Mouse (Mus musculus): ENCODE data around the gene Gm45785. TPM values are rescaled to one million over a fixed set of nuclear protein-coding genes. Genes with fewer than 3 reads are reported as not detected.

Gene Gm45785
- polyA plus RNA-seq, 1 experiment: not detected

DNA sequence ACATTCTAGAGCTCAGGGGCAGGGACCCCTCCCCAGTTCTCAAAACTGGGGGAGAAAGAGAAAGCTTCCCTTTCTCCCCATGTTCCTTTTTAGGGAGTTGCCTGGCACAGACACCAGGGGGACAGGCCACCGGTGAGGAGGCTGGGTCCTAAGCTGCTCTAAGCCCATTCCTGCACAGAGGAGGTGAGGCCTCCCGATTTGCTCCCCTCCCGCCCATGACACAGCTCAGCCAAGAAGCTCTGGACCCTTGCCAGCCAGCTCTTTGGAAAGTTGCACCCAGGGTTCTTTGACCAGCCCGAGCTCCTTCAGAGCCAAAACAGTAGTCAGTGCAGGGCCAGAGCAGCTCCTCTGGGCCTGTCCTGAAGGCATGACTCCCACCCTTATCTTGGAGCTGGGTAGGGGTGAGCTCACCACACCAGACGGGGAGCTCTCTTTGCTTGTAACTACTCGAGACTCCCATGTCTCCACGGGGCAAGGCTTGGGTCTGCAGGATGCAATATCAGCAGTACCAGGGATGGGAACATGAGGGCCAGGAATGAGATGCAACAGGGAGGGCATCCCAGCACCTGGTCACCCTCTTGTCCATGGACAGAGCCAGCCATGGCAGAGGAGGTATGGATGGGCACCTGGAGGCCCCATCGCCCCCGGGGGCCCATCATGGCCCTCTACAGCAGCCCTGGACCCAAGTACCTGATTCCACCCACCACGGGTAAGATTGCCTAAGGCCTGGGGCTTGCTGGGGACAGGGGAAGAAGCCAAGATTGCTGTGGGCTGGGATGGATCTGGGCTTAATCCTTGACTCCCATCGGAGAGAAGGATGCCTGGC is 8.2 kb downstream of the Gm45785 start, which contains the start of gene Odf3:
TSS of gene Odf3 (plus strand) at position 51 of the 826 bp plus-strand sequence.
- 56% methylated on average over 11 of the region's 11 CpGs for WGBS
- TF ChIP-seq POLR2A (IDR thresholded peaks at IDR 0.05; ENCODE audit: borderline replicate concordance, extremely low read depth, low read depth, low read length): no peak
- TF ChIP-seq CTCF (IDR thresholded peaks at IDR 0.05; ENCODE audit: insufficient read depth, low read length): no peak
- DNase-seq: no peak
- H3K4me1 ChIP-seq (ENCODE audit: control insufficient read depth, insufficient read depth, low read length): no peaks in the 10 kb centered on the region; the same call in 1 of the 2 replicates
- H3K4me3 ChIP-seq (replicated peaks; ENCODE audit: extremely low read depth, low read depth, low read length): no peak within 1 kb of the TSS

DNA sequence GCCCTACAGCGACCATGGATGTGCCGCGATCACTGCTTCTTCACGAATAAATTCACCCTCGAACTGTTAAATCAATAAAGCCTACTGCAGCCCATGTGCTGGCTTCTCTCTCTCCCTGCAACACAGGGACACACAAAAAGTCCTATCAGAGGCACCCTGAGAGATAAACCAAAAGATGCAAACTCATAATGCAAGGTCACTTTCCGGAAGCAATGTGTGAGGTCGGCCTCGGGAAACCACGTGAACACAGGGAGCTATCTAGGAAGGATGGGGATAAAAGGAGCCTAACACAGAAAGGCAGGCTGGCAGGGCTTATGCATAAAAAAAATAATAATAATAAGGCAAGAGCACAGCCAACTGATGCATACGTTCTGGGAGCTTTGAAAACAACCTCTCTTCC is 9.5 kb downstream of the Gm45785 start:
- H3K4me1 ChIP-seq (ENCODE audit: control insufficient read depth, insufficient read depth, low read length): no peaks in the 10 kb centered on the region; the same call in 1 of the 2 replicates
- no peak for TF ChIP-seq POLR2A (IDR thresholded peaks at IDR 0.05; ENCODE audit: borderline replicate concordance, extremely low read depth, low read depth, low read length)
- no peak for TF ChIP-seq CTCF (IDR thresholded peaks at IDR 0.05; ENCODE audit: insufficient read depth, low read length)
- DNase-seq: no peak
- H3K4me3 ChIP-seq (replicated peaks; ENCODE audit: extremely low read depth, low read depth, low read length): no peak overlapping the region
- WGBS: 78% methylated on average over 10 of the region's 10 CpGs

DNA sequence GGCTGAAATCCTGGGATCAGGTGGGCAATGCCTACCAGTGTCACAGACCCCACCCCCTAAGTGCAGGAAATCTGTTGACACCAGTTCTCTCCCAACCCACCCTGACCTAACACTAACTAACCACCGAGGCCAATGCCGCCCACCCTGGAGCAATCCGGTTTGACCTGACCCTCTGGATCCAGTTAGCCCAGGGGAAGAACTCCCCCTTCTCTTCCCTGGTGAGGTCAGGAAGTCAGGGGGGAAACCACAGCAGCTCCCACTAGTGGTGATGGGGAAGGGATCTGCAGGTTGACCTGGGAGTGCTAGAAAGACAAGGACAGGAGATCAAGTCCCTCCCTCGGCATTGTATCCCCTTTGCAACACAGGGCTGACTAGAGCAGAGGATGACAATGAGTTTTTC is 10.4 kb downstream of the Gm45785 start:
- peaks cover 3% of the 10 kb centered on the region; the same call in 1 of the 2 replicates for H3K4me1 ChIP-seq (ENCODE audit: control insufficient read depth, insufficient read depth, low read length)
- WGBS: 60% methylated on average over 4 of the region's 4 CpGs
- H3K4me3 ChIP-seq (replicated peaks; ENCODE audit: extremely low read depth, low read depth, low read length): no peak overlapping the region
- DNase-seq: no peak
- TF ChIP-seq CTCF (IDR thresholded peaks at IDR 0.05; ENCODE audit: insufficient read depth, low read length) (no peak), POLR2A (IDR thresholded peaks at IDR 0.05; ENCODE audit: borderline replicate concordance, extremely low read depth, low read depth, low read length) (no peak)

DNA sequence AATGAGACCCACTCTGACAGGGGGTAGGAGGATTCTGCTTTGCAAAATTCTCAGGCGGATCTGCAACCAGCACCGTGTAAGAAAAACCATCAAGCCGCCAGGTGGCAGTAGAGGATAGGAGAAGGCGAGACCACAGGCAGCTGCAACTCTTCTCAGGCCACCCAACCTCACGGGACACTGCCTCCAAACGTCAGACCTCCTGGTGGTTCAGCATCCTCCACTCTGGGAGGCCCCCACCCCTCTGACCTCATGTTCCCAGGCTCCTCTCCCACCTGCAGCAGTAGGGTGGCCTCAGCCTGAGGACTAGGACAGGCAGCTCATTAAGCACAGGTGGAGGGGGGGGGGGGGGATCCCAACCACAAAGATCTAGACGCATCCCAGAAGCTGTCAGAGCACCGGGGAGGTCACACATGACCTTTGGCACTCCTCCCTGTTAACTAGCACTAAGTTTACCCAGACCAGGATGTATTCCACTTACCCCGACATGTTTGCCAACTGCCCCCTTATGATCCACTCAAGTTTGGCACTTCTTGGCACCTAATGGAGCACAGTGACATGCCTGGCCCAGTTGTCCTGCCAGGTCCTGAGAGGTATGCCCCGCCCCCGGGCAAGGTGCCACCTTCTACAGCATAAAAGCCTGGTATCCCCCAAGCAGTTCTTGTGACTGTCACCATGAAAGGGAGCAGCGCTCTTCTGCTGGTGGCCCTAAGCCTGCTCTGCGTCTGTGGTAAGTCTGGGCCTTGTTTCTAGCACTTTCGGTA is 11.0 kb downstream of the Gm45785 start, which contains the start of gene Scgb1c1:
TSS of gene Scgb1c1 (plus strand) at position 643 of the 761 bp plus-strand sequence.
- no peak within 1 kb of the TSS for H3K4me3 ChIP-seq (replicated peaks; ENCODE audit: extremely low read depth, low read depth, low read length)
- DNase-seq: peak; percentile 92
- peaks cover 3% of the 10 kb centered on the region; the same call in 1 of the 2 replicates for H3K4me1 ChIP-seq (ENCODE audit: control insufficient read depth, insufficient read depth, low read length)
- WGBS: 19% methylated on average over 14 of the region's 14 CpGs
- peak; percentile 93 for TF ChIP-seq CTCF (IDR thresholded peaks at IDR 0.05; ENCODE audit: insufficient read depth, low read length)
- TF ChIP-seq POLR2A (IDR thresholded peaks at IDR 0.05; ENCODE audit: borderline replicate concordance, extremely low read depth, low read depth, low read length): no peak

DNA sequence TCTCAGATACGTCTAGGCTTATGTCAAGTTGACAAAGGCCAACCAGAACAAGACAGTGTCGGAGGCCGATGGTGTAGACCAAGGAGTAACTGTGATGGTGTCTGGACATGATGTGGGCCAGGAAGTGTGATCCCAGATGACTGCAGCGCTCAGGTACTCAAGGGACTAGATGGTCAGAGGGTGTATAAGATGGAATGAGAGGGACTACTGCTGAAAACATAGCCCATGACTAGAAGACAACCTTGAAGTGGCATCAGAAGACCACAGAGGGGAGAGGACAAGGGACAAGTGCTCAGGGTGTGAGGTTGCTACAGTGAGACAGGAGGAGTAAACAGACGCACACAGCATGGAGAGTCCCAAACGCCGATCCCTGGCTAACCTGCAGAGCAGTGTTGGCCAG is 12.3 kb downstream of the Gm45785 start:
- DNase-seq: no peak
- TF ChIP-seq CTCF (IDR thresholded peaks at IDR 0.05; ENCODE audit: insufficient read depth, low read length): no peak
- no peak for TF ChIP-seq POLR2A (IDR thresholded peaks at IDR 0.05; ENCODE audit: borderline replicate concordance, extremely low read depth, low read depth, low read length)
- H3K4me1 ChIP-seq (ENCODE audit: control insufficient read depth, insufficient read depth, low read length): peaks cover 3% of the 10 kb centered on the region; the same call in 1 of the 2 replicates
- 67% methylated on average over 7 of the region's 7 CpGs for WGBS
- no peak overlapping the region for H3K4me3 ChIP-seq (replicated peaks; ENCODE audit: extremely low read depth, low read depth, low read length)

DNA sequence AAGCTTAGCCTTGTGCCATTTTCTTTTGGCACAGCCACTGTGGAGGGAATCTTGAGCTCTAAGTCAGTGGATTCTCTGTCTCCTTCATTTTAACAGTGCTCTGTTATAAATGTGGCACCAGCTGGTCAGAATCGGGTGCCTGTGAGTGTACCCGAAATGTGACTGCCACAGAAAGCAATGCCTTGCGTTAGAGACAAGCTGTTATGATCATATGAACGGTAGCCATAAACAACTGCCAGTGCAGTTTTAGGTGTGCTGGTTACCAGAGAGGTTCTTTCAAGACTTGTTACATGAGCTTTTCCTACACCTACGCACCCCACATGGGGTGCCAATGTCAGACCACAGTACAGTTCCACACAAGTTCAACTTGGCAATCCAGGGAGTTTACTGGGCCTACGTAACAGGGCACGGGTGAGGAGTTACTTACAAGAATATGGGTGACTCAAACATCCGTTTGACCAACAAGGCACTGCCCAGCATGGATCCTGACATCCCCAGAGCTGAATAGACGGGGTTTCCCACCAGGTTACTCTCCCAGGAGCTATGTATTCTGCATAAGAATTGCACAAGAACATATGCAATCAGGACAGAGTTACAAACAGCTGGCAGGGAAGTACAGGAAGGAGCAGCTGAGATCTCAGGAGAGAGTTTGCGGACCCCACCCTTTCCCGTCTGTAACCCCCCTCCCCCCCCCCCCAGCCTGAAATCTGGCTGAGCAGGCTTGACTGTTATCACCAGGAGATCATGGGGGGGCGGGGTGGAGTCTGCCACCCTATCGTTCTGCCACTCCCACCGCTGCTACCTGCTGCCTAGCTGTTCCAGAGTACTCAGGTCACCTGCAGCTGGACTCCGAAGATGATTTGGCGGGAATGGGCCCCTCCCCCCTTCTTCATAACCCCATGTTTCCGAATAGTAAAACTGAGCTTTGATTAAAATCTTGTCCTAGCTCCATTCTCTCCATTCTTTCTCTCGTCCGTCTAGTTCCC is 15.1 kb downstream of the Gm45785 start:
- Histone ChIP-seq H3K4me1 (ENCODE audit: control insufficient read depth, insufficient read depth, low read length) (peaks cover 3% of the 10 kb centered on the region; the same call in 1 of the 2 replicates), H3K4me3 (replicated peaks; ENCODE audit: extremely low read depth, low read depth, low read length) (no peak overlapping the region)
- 29% methylated on average over 19 of the region's 19 CpGs for WGBS
- TF ChIP-seq POLR2A (IDR thresholded peaks at IDR 0.05; ENCODE audit: borderline replicate concordance, extremely low read depth, low read depth, low read length): no peak
- no peak for TF ChIP-seq CTCF (IDR thresholded peaks at IDR 0.05; ENCODE audit: insufficient read depth, low read length)
- no peak for DNase-seq

DNA sequence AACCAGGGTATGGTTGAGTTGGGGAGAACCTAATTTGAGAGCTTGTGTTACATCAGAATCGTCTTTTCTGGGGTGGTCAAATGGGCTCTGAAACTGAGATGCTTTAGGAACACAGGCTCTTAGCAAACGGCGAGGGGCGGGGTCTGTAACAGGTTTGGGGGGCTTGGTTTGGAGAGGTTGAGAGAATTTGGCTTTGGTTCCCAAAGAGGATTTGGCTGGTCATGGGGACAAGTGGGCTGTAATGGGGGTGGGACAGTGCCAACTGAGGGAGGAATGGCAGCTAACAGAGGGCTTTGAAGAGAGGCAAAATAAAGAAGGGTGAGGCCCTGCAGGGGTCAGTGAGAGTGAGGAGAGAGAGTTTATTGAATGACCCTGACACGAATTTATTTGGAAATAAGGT is 16.6 kb downstream of the Gm45785 start:
- 59% methylated on average over 5 of the region's 5 CpGs for WGBS
- 0 out of 2 replicates have a peak, but pooled peaks cover 3% of the 10 kb centered on the region for H3K4me1 ChIP-seq (ENCODE audit: control insufficient read depth, insufficient read depth, low read length)
- DNase-seq: no peak
- H3K4me3 ChIP-seq (replicated peaks; ENCODE audit: extremely low read depth, low read depth, low read length): no peak overlapping the region
- TF ChIP-seq CTCF (IDR thresholded peaks at IDR 0.05; ENCODE audit: insufficient read depth, low read length) (no peak), POLR2A (IDR thresholded peaks at IDR 0.05; ENCODE audit: borderline replicate concordance, extremely low read depth, low read depth, low read length) (no peak)

DNA sequence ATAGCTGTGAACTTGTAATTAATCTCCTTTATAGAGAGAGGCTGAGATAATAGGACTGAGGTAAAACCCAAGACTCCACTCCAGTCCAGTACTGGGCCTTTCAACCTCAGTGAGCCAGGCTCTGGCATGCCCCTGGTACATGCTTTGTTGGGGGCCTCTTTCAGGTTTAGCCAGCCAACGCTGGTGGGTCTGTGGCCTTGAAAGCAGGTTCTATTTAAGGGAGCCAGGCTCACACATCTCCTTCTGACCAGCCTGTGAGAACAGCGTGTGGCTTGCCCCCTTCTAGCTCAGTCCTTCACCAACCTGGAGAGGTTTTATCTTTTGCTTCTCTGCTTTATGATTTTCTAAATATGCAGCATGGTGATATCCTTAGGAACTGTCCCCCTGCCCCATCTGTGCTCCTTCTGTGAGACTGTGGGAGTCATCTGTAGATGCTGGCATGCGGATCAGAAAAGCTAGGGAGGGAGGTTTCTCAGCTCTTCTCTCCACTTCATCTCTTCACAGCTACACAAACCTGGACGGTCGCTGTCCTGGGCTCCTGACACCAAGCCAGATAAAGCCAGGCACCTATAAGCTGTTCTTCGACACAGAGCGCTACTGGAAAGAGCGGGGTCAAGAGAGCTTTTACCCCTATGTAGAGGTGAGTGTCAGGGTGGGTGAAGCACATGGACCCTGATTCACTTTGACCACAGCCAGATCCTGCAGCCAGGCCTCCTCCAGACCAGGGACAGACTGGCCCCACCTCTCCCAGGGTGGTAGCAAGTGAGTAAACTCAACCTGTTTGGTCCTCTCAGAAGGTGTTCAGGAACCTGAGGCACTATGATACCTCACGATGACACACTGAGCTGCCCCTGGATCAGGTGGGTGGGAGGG is 19.7 kb downstream of the Gm45785 start:
- Histone ChIP-seq H3K4me1 (ENCODE audit: control insufficient read depth, insufficient read depth, low read length) (0 out of 2 replicates have a peak, but pooled peaks cover 3% of the 10 kb centered on the region), H3K4me3 (replicated peaks; ENCODE audit: extremely low read depth, low read depth, low read length) (no peak overlapping the region)
- 81% methylated on average over 9 of the region's 9 CpGs for WGBS
- no peak for DNase-seq
- no peak for TF ChIP-seq CTCF (IDR thresholded peaks at IDR 0.05; ENCODE audit: insufficient read depth, low read length)
- no peak for TF ChIP-seq POLR2A (IDR thresholded peaks at IDR 0.05; ENCODE audit: borderline replicate concordance, extremely low read depth, low read depth, low read length)

Data from lung, adult 2 months (tissue).